Mouse (Mus musculus): Measurements from ENCODE around the gene E330021D16Rik.
A peak's percentile ranks its signal among the peaks of the same experiment; 100 is the strongest.

E330021D16Rik gene

GRCm38 (mm10) chr6:136421059-136421458 lies 5.7 kb upstream of the E330021D16Rik start:
- DNase-seq (ENCODE audit: low read depth), result peak; percentile 63

DNA sequence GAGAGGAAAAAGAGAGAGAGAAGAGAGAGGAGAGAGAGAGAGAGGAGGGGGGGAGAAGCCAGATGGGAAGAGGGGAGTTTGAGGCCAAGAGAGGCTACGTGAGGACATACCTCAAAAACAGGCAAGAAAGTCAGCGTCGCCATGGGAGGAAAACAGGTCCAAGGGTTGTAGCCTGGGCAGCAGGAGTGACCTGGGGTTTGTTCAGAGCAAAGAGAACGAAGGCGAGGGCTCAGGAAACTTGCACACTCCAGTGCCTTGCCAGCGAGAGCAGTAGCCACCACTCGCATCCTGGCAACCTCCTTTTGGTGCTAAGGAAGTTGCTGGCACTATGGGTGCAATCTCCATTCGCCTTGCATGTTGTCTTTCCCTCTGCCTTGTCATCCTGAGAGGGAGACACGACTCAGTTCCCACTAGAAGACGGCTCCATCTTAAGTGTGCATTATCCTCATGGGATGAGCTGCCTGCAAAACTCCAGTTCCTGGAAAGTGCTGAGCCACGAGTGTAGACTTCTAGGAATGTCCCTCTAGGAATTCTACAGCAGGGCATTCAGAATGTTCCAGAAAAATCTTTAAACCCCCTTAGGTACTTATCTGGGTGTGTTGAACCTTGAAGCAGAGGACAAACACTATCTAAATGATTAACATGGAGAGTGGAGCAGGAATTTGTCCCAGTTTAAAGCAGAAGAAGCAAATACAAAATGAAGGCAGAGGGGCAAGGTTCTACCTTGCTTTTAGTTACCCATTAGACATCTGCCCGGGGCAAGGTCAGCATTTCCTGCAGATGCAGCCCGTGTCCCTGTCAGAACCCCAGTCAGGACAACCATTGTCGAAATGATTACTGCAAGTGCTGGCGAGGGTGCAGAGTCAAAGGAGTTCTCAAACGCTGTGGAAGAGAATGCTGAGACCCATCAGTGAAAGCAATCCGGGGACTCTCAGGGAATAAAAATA lies 3.8 kb upstream of the E330021D16Rik start:
- no peak for DNase-seq (ENCODE audit: low read depth)

GRCm38 (mm10) chr6:136418333-136418848 lies 3.0 kb upstream of the E330021D16Rik start:
- no peak for DNase-seq (ENCODE audit: low read depth)

DNA sequence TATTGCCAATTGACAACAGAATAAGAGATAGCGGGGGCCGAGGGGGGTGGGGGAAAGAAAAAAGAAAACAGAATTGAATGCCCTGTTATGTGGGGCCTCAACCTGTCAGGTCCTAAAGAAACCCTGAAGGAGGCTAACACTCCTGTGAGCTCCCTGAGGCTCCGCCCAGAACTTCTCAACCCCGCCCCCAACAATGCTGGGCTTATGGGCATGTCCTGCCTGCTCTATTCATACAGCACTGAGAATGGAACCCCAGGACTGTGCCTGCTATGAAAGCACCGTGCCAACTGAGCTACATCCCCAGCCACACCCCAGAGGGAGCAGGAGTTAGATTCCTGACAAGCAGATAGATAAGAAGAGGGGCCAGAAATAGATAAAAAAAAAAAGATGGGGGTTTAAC lies 2.5 kb upstream of the E330021D16Rik start:
- no peak for DNase-seq (ENCODE audit: low read depth)

GRCm38 (mm10) chr6:136413856-136414362 lies 1.5 kb downstream of the E330021D16Rik start:
- DNase-seq (ENCODE audit: low read depth), result peak; percentile 48

DNA sequence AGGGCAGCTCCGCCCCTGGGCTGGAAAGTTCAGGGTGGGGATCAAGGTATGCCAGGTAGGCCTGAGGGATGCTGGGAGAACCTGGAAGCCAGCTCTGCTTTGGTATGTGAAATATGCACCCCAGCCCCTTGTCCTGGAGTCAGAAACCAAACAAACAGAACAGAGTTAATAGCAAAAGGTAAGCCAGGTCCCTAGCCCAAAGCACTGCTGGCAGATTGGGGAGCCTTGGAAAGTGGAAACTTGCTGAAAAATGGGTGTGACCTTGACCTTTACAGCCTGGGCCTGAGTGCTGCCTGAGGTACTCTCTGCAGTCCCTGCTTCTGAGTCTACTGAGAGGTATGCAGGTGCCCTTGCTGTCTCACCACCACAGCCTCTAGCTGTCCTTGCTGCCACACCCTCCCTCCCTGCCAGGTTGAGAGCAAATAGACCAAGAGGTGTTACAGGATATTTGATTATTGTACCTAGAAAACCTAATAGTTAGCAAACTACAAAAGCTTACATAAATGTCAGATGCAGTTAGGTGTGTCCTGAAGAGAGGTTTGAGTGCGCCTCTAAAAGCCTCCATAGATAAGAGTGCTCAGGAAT lies 7.7 kb downstream of the E330021D16Rik start:
- no peak for DNase-seq (ENCODE audit: low read depth)

- DNase-seq (ENCODE audit: low read depth), result no peak
Observed at GRCm38 (mm10) chr6:136396860-136397259, 18.5 kb downstream of the E330021D16Rik start.

GRCm38 (mm10) chr6:136390262-136390661 lies 25.1 kb downstream of the E330021D16Rik start:
- no peak for DNase-seq (ENCODE audit: low read depth)

DNA sequence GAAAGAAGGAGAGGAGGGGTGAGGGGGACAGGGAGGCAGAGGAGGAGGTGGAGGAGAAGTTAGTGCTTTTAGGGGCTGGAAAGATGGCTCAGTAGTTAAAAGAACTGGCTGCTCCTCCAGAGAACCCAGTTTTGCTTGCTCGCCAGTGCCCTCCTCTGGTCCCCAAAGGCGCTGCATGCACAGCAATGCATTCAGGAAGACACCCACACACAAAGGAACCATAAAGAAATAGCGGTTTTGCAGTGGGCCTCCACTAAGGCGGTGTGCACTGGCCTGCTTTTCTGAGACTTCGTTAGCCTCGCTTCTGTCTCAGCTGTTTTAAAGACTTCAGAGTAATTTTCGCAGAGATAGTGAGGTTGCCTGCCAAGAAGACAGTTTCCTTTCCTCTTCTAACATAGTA lies 30.1 kb downstream of the E330021D16Rik start:
- peak; percentile 40 for DNase-seq (ENCODE audit: low read depth)

- no peak for DNase-seq (ENCODE audit: low read depth)
Observed at GRCm38 (mm10) chr6:136383218-136383617, 32.2 kb downstream of the E330021D16Rik start.

- peak; percentile 26 for DNase-seq (ENCODE audit: low read depth)
Observed at GRCm38 (mm10) chr6:136376097-136376496, 39.3 kb downstream of the E330021D16Rik start.

- no peak for DNase-seq (ENCODE audit: low read depth)
Observed at GRCm38 (mm10) chr6:136364430-136365098, 50.8 kb downstream of the E330021D16Rik start.

DNA sequence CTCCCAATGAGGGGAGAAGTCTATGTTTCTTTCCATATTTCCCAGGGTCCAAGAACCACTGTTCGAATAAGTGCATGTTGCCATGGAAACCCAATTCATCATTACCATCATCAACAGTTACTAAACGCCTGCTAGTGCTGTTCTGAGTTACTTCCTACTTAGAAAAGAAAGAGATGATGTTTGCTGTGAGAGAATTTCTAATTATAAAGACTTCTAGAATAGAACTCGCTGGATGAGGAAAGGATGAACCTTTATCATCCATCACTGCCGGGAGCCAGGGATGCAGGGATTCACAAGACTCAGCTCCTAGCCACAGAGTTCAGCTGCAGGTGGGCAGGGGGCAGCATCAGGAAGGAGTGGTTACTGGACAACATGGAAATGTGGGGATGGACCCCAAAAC lies 51.4 kb downstream of the E330021D16Rik start:
- DNase-seq (ENCODE audit: low read depth), result no peak

DNA sequence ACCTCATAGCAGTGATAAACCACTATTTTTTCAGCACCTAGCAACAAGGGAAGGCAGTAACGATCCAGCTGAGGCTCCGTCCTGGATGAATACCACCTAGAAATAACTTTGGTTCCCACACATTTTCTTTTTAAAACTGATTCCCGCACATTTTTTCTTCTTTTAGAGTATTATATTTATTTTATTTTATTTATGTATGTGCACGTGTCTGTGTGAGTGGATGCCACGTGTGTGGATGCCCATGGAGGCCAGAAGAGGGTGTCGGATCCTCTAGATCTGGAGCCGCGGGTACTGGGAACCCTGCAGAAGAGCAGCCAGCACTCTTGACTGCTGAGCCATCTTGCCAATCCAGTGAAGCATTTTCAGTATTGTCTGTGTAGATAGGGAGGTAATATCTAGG lies 52.1 kb downstream of the E330021D16Rik start:
- no peak for DNase-seq (ENCODE audit: low read depth)

GRCm38 (mm10) chr6:136358471-136358870 lies 56.9 kb downstream of the E330021D16Rik start:
- no peak for DNase-seq (ENCODE audit: low read depth)

- DNase-seq (ENCODE audit: low read depth), result peak; percentile 38
Observed at GRCm38 (mm10) chr6:136353399-136354184, 61.8 kb downstream of the E330021D16Rik start.

All from induced T-regulatory cell, adult 2 months (primary cell).